Mouse (Mus musculus): Measurements from ENCODE around the gene Pick1.

The Pick1 gene

GRCm38 (mm10) chr15:79229058-79229821 lies at the start of gene Pick1, which contains the start of gene Gm49486:
Gene Pick1, plus strand, starts transcription at chr15:79229173.
Gene Gm49486, plus strand, starts transcription at chr15:79229391.
- peak; percentile 90 for DNase-seq (ENCODE audit: low spot score)

GRCm38 (mm10) chr15:79185213-79185612 lies 43.8 kb upstream of the Pick1 start:
- DNase-seq (ENCODE audit: low spot score): no peak

DNA sequence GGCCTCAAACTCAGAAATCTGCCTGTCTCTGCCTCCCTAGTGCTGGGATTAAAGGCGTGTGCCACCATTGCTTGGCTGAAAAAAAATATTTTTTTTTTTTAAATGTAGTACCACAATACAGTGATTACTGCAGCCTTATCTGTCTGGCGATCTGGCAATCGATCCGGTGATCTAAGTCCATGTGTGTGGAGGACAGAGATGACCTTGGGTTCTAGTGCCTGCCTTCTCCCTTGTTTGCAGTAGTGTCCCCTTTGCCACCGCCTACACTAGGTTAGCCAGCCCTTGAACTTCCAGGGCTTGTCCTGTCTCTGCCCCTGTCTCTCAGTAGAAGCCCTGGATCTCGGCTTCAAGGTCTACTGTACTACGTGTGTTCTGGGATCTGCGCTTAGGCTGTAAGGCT lies 41.2 kb upstream of the Pick1 start:
- no peak for DNase-seq (ENCODE audit: low spot score)

DNA sequence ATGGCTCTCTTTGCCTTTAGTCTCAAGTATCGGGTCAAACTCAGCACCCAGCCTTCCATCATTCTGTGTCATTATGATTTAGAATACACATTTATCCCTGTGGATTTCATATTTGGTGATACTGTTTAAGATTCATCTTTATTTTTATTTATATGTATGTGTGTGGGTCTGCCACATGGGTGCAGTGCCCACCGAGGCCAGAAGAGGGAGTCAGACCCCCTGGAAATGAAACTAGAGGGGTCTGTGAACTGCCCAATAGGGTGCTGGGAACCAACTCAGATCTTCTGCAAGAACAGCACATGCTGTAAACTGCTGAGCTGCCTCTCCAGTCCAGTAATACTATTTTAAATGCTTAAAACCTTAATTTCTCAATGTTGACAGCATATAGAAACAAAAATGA lies 37.5 kb upstream of the Pick1 start:
- DNase-seq (ENCODE audit: low spot score): no peak

DNA sequence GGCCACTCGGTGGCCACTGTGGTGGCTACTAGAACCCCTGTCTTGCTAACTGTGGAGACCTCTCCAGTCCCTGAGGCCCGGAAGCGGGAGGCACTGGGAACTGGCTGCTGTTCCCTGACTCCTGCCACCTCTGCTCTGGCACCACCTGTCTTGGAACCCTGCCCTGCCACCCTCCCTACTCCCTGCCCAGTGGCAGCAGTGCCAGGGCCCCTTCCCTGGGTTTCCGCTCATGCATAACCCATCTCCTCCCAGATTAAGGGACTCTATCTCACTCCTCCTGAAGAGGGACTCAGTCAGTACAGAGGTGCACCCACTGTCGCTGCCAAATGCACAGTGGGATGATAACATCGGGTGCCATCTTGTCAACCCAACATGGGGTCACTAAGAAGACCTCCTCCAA lies 36.5 kb upstream of the Pick1 start:
- no peak for DNase-seq (ENCODE audit: low spot score)

DNA sequence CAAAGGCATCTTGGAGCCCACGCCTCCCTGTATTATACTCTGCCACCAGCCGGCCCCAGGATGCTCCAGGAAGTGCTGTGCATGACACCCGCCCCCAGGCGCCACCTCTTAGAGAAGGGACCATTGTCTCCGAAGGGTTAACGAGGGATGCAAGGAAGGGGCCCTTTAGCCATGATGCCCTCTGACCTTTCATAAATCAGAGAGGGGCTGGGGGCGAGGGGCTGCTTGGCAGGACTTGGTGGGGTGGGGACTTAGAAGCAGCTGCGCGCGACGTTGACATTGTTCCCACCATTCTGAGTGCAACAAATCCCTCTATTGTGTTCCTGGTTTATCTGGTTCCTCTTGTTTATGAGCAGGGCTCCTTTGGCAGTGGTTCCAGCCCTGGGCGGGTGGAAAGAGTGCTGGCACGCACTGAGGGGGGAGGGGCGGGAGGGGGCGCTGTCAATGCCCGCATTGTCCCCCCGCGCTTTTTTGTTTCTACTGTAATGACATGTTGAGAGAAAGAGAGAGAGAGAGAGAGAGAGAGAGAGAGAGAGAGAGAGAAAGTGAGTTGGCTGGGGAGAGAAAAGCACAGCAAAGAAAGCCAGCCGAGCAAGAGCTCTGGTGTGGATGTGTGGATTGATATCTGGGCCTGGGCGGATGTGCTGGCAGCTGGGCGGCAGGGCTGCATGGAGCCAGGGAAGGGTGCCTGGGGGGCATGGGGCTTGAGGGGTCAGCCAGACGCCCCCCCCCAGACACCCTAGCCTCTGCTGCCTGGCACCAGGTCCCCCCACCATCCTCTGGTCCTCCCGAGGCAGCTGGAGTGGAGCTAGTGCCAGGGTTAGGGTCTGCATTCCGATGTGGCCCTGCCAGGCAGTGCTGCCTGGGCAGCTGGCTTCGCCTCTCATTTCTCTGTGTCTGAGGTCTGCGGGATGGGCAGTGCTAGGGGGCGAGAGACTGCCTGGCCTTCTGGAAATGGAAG lies 35.8 kb upstream of the Pick1 start:
- DNase-seq (ENCODE audit: low spot score): peak; percentile 66

DNA sequence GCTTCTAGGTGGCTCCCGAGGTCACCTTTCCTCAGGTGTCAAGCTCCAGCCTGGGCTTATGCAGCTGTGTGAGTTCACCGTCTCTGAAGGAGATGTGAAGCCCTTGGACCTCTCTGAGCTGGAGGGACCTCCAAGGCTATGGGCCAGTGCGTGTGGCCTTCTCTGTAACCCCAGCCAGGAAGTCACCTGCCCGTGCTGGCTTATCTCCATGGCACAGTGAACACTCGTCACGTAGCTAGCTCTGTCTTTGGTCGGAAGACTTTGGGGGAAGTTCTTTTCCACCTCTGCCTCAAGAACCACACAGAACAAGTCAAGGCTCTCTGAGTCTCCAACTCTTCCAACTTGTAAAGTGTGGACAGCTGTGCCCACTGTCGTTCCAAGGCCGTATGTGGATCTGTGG lies 34.9 kb upstream of the Pick1 start:
- no peak for DNase-seq (ENCODE audit: low spot score)

DNA sequence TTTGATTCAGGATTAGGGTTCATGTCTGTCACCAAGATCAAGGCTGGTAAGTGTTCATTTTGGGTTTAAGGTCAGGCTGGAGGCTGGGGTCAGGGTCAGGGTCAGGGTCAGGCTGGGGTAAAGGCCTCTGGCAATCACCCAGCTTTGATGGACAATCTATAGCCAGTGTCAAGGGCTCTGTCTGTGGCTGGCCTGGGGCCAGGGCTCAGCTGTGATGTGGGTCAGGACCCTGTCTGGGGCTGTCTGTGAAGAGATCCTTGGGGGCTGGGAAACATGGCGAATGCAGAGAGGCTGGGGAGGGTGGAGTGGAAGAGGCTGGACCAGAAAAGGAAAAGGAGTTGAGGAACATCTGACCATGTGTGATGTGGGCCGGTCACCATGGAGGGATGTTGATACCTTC lies 34.0 kb upstream of the Pick1 start:
- DNase-seq (ENCODE audit: low spot score): no peak

DNA sequence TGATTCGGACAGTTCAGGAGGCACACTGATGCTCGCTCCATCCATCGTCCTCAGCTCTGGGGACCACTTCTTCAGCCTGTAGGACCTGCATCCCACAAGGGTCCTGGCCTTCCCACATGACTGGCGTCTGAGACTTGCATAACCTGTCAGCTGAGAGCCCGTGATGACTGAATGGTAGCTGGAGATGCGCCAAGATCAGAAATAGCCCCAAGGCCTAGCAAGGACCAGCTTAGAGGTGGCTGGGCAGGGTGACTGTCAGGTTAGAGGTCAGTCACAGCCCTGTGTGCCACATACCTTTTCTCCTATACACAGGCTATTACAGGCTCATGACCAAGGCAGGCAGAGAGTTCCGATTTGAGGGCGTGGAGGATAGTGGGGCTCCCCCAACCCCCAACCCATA lies 33.5 kb upstream of the Pick1 start:
- no peak for DNase-seq (ENCODE audit: low spot score)

DNA sequence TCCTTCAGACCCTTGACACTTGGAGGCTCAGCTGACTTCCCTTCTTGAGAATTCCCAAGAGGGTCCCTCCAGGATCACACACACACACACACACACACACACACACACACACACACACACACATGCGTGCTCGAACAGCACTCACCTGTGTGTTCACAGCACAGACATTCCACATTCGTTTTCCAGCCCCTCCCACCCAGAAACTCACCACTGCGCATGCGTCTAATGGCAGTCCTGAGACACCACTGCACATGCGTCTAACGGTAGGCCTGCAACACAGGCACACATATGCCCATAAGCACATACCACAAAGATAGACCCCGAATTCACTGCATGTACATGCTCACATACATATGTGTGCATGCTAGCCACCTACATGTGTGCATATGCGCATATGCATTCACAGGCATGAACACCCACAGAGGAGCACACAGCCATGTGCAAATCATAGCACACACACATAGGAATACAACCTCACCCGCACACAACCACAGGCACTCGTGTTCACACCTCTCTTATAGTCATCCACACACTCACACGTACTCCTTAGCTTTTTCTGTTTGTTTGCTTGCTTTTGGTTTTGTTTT lies 29.5 kb upstream of the Pick1 start:
- DNase-seq (ENCODE audit: low spot score): no peak

- DNase-seq (ENCODE audit: low spot score): peak; percentile 33
These were observed 27.4 kb upstream of the Pick1 start for GRCm38 (mm10) chr15:79201491-79202150.

- DNase-seq (ENCODE audit: low spot score): no peak
These were observed 26.4 kb upstream of the Pick1 start for GRCm38 (mm10) chr15:79202575-79202974.

DNA sequence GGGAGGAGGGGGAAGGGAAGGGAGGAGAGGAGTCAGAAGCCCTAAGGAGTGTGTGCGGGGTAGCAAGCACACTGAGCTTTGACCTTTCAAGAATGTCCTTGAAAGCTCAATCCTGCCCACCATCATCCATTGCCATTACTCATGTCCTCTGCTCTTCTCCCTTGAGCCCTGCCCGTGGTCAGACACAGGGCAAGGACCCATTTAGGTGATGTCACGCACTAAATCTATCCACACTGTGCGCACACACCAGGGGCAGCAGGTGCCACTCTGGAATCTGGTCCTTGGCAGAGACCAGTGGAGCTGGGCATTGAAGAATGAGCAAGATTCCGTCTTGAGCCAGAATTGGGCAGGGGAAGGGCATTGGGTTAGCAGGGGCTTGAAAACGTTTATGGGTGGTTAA lies 20.8 kb upstream of the Pick1 start:
- no peak for DNase-seq (ENCODE audit: low spot score)

GRCm38 (mm10) chr15:79208758-79209439 lies 20.1 kb upstream of the Pick1 start:
- DNase-seq (ENCODE audit: low spot score): no peak

GRCm38 (mm10) chr15:79210357-79210756 lies 18.6 kb upstream of the Pick1 start:
- DNase-seq (ENCODE audit: low spot score): no peak

GRCm38 (mm10) chr15:79212750-79213446 lies 16.1 kb upstream of the Pick1 start:
- no peak for DNase-seq (ENCODE audit: low spot score)

- no peak for DNase-seq (ENCODE audit: low spot score)
These were observed 15.4 kb upstream of the Pick1 start for GRCm38 (mm10) chr15:79213591-79213990.

DNA sequence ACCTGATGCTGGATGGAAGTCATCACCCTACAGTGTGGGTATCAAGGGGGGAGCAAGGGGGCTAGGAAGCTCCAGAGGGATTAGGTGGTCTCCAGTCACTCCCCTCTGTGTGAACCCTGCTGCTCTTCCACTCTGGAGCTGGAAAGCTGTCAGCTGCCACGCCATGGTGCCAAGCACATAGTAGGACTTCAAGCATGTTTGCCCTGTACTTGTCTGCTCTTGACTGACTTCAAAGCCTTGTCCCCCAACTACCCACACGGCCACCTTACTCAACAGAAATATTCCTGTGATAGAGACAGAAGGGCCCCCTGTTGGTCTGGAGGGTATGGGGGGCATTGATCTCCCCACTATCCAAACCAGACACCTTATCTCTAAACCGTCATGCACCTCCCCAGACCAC lies 12.8 kb upstream of the Pick1 start:
- DNase-seq (ENCODE audit: low spot score): no peak

- peak; percentile 57 for DNase-seq (ENCODE audit: low spot score)
These were observed 9.4 kb upstream of the Pick1 start for GRCm38 (mm10) chr15:79219572-79219971.

DNA sequence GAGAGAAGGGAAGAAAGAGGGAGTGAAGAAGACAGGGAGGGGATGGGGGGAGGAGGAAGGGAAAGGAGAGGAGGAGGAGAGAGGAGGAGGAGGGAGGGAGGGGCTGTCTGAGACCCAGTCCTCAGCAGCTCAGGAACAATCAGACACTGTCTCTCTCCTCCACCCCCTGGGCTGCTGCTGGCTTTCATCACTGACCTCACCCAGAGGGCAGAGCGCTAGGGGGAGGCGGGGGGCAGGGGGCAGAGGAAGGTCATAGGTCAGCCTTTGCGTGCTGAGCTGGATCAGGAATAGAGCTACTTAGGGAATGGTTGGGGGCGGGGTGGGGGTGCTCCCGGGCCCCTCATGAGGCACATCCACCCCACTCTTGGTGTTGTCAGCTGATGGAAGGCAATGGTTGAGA lies 5.3 kb upstream of the Pick1 start:
- DNase-seq (ENCODE audit: low spot score): no peak

DNA sequence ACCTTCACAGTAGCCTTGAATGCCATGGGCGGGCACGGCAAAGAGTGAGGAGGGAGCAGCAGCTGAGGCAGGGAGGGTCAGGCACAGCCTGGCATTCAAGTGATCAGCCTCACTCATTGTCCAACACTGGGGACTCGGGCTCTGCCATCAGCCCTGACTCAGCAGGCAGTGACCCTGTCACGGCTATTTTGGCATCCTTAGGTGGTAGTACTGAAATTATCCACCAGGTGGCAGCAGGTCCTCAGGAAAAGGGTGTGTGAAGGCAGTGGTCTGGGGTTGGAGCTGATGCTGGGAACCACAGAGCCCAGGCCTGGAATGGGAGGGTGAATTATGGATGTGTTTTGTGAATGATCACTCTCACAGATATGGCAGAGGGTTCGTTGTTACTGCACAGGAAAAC lies 4.3 kb upstream of the Pick1 start:
- peak; percentile 96 for DNase-seq (ENCODE audit: low spot score)

Data from retina, embryonic 14.5 days (tissue).